In the genomic region with DNA sequence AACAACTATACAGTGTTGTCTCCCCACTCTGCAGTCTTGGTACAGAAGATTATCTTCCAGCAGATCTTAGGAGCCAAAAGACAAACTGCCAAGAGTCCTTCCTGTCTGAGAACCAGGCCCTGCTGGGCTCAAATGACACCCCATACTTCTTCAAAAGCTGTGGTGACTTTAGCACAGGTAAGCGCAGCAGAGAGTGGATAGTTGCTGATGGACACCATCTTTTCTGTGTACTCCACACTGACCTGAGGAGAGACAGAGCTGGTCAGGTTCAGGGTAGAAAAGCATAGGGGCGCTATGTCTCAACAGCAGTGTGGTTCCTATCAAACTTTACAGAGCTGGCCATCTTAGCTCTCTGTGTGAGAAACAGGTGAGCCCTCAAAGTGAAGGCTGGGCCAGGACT, we compare ENCODE assay signal across 18 mouse cellular contexts.
"Had no signal": no experiment of that assay in that cellular context is flagged by ENCODE, and none has a peak within 500 bp of the region (broad histone marks: within the 10 kb centered on the region; RNA-seq: fewer than 3 reads in every experiment).

No protein-coding gene starts in this region.

- H3K9me3 ChIP-seq: midbrain, embryonic 10.5 days; neural tube, embryonic 13.5 days; neural tube, embryonic 15.5 days had no signal

- H3K4me3 ChIP-seq: midbrain, embryonic 10.5 days; myocyte; neural tube, embryonic 13.5 days; neural tube, embryonic 15.5 days had no signal

- H3K4me2 ChIP-seq: lung, embryonic 14.5 days; neural tube, embryonic 13.5 days; neural tube, embryonic 15.5 days had no signal

- H3K9ac ChIP-seq: lung, embryonic 14.5 days; neural tube, embryonic 13.5 days; neural tube, embryonic 15.5 days had no signal

- H3K27ac ChIP-seq: midbrain, embryonic 10.5 days; neural tube, embryonic 13.5 days; neural tube, embryonic 15.5 days had no signal

- DNase-seq: lung, adult 18-20 months; lung, embryonic 14.5 days; lung, postnatal 10 days; lung, postnatal 4 days; midbrain, embryonic 14.5 days; retina, postnatal 1 day; right cerebral cortex, adult 18-20 months; right cerebral cortex, postnatal 25 days; right cerebral cortex, postnatal 4 days; spleen, adult 18-20 months; thymus, adult 18-20 months; thymus, postnatal 14 days; thymus, postnatal 36 days had no signal

- H3K27me3 ChIP-seq: neural tube, embryonic 13.5 days; neural tube, embryonic 15.5 days had no signal

- ATAC-seq: midbrain, embryonic 16.5 days had no signal
